Mouse (Mus musculus) limb, embryonic 14.5 days (tissue): ENCODE measurements at regions not wholly inside any gene's neighbourhood (a gene's known extent, or its start where the extent isn't known, plus 50 kb on each side); places are given as distances from the start of the nearest gene placed in this dataset.
A peak's percentile ranks its signal among the peaks of the same experiment; 100 is the strongest.

Source experiments
- ATAC-seq: fragments of 200-750 bp; cut with Nextera tagmentation; 2 replicates; pipeline ENCODE4 v1.8.0; 2017; ENCODE audit warnings: low read depth, moderate number of reproducible peaks, moderate TSS enrichment; ENCODE audit not compliant: low FRiP score
- DNase-seq: peaks from one replicate; pipeline ENCODE4 v3.0.0-alpha.2; 2015; ENCODE audit warnings: low spot score
- H3K27ac ChIP-seq: fragments of 300-500 bp; sonication (generic); replicated peaks from 2 replicates; pipeline ENCODE4 v1.5.1; 2014; ENCODE audit warnings: low read depth, mild to moderate bottlenecking, low read length, moderate library complexity, mixed read lengths
- H3K27me3 ChIP-seq: fragments of 300-500 bp; sonication (generic); 2 replicates; pipeline ENCODE4 v1.6.1; 2014; ENCODE audit warnings: low read length, mixed read lengths; ENCODE audit not compliant: control insufficient read depth, insufficient read depth
- H3K36me3 ChIP-seq: fragments of 300-500 bp; sonication (generic); 2 replicates; pipeline ENCODE4 v1.6.1; 2014; ENCODE audit warnings: mild to moderate bottlenecking, low read length, moderate library complexity, mixed read lengths; ENCODE audit not compliant: control insufficient read depth, insufficient read depth
- H3K4me1 ChIP-seq: fragments of 300-500 bp; sonication (generic); 2 replicates; pipeline ENCODE4 v1.6.1; 2014; ENCODE audit warnings: antibody characterized with exemption, low read length, mixed read lengths; ENCODE audit not compliant: control insufficient read depth, insufficient read depth
- H3K4me2 ChIP-seq: fragments of 300-500 bp; sonication (generic); replicated peaks from 2 replicates; pipeline ENCODE4 v1.6.1; 2014; ENCODE audit warnings: low read depth, mild to moderate bottlenecking, low read length, moderate library complexity; ENCODE audit not compliant: severe bottlenecking
- H3K4me3 ChIP-seq: fragments of 300-500 bp; sonication (generic); replicated peaks from 2 replicates; pipeline ENCODE4 v1.5.1; 2014; ENCODE audit warnings: low read length
- H3K9ac ChIP-seq: fragments of 300-500 bp; sonication (generic); 2 replicates; pipeline ENCODE4 v1.6.1; 2014; ENCODE audit warnings: mild to moderate bottlenecking, low read depth, low read length, moderate library complexity; ENCODE audit not compliant: severe bottlenecking
- H3K9me3 ChIP-seq: fragments of 300-500 bp; sonication (generic); 2 replicates; pipeline ENCODE4 v1.6.1; 2016; ENCODE audit warnings: low read length; ENCODE audit not compliant: control insufficient read depth
- POLR2A ChIP-seq: fragments of 200-500 bp; IDR thresholded peaks from 2 replicates; pipeline ENCODE4 v1.8.0; 2012; ENCODE audit warnings: inconsistent platforms, mild to moderate bottlenecking, moderate library complexity, borderline replicate concordance; ENCODE audit not compliant: insufficient read depth, insufficient read length; ENCODE audit errors: extremely low read depth
- WGBS: fragments of 180-500 bp; shearing (Covaris S2); extraction: QIAGEN DNeasy Blood & Tissue Kit; methylation state at CpG from one replicate; pipeline ENCODE4 v1.1.7; 2014; 5-methylcytosine and 5-hydroxymethylcytosine counted together

DNA sequence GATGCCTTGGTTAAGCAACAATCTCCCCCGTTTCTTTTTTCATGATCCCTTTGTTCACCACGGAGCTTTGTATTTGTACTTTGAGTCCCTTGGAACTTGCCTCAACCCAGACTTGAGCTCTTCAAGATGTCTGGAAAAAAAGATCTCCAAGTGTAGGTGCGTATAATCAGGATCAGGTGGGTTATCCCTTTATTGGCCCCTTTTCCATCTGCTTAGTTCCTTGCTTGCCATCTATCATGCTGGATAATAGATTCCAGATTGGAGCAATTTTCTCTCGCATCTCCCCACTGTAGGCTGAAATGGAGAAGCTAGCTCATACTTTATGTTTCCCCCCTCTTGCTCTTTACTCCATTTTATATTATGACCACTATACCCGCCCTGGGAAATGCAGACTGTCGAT, 474.5 kb upstream of the Rgma start:
- Histone ChIP-seq H3K27me3 (no peaks in the 10 kb centered on the region), H3K4me2 (no peak overlapping the region), H3K27ac (peak overlapping the region; percentile 43; the same call in 1 of the 2 replicates), H3K4me3 (no peak overlapping the region), H3K4me1 (no peaks in the 10 kb centered on the region), H3K9ac (no peak overlapping the region), H3K36me3 (no peaks in the 10 kb centered on the region), H3K9me3 (no peaks in the 10 kb centered on the region)
- TF ChIP-seq POLR2A: no peak
- DNase-seq (peak; percentile 88), ATAC-seq (peak; percentile 67)
- WGBS: 29% methylated on average over 6 of the region's 6 CpGs

DNA sequence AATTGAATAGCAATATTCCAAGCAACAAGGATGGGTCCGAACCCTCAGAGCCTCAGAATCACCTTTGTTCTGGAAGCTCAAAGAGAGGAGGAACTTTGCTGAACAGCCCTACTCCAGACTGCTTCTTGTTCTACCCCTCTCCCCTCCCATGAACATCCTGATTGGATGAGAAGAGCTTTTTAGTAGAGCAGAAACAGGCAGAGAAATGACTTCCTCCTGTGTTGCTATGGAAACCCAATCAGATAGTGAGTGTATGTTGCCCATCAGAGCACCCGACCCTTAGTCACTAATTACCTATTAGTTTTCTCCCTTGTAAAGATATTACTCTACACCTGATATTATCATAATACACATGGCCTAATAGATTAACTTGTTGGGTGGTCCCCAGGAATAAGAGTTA, 469.4 kb upstream of the Rgma start:
- Histone ChIP-seq H3K27ac (no peak overlapping the region), H3K36me3 (no peaks in the 10 kb centered on the region), H3K9me3 (no peaks in the 10 kb centered on the region), H3K9ac (no peak overlapping the region), H3K4me2 (no peak overlapping the region), H3K4me3 (no peak overlapping the region), H3K27me3 (no peaks in the 10 kb centered on the region), H3K4me1 (no peaks in the 10 kb centered on the region)
- TF ChIP-seq POLR2A: no peak
- ATAC-seq: no peak
- no peak for DNase-seq
- WGBS: 55% methylated on average over 2 of the region's 2 CpGs

DNA sequence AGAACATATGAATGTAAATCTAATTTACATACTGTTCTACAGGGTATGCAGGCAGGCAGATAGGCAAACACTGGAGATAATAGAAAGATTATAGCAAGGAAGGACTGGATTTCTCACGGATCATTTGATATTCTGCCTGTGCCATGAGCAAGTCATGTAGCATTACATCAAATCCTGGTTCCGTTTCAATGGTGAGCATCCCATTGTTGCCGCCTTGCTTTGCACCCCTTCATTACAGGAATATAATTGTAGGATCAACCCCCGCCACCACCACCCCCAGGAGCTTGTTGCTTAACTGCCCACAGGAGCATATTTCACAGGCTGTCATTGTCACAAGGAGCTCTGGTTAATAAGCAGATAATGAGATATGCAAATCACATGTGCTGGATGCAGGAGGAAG, 468.8 kb upstream of the Rgma start:
- Histone ChIP-seq H3K4me2 (no peak overlapping the region), H3K27ac (no peak overlapping the region), H3K9me3 (no peaks in the 10 kb centered on the region), H3K4me1 (no peaks in the 10 kb centered on the region), H3K36me3 (no peaks in the 10 kb centered on the region), H3K9ac (no peak overlapping the region), H3K4me3 (no peak overlapping the region), H3K27me3 (no peaks in the 10 kb centered on the region)
- ATAC-seq (no peak), DNase-seq (no peak)
- no peak for TF ChIP-seq POLR2A
- WGBS: 85% methylated on average over 4 of the region's 4 CpGs

DNA sequence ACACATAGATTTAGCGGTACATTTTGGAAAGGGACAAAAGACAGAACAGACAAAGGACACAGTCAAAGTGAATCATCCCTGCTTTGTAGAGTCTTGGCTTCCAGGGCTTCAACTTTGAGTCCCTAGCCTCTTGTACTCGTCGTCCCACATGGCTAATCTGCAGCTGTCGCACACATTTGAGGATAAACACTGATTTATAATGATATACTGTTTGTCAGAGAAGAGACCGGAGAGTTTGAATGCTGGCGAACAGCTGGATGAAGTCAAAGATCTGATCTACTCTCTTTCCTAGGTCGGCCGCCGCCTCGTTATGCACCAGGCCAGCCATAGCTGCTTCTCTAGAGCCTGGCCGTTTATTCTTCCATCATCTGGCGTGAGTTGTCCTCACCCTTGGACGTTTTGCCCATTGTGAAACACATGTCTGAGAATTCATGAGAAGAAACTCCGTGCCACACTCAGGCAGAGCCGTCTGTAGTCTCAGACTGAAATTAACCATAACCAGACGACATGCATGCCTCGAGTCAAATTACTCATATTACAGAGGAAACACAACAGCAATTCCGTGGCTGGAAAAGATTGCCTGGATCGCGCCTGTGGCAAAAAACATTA, 448.4 kb upstream of the Rgma start:
- Histone ChIP-seq H3K4me2 (0 out of 2 replicates have a peak overlapping the region, but pooled peaks have one; percentile 13), H3K4me3 (no peak overlapping the region), H3K36me3 (no peaks in the 10 kb centered on the region), H3K9ac (no peak overlapping the region), H3K27ac (0 out of 2 replicates have a peak overlapping the region, but pooled peaks have one; percentile 1), H3K27me3 (no peaks in the 10 kb centered on the region), H3K9me3 (no peaks in the 10 kb centered on the region), H3K4me1 (peaks cover 4% of the 10 kb centered on the region)
- 33% methylated on average over 20 of the region's 20 CpGs for WGBS
- no peak for TF ChIP-seq POLR2A
- DNase-seq: peak; percentile 59
- ATAC-seq: peak; percentile 62

DNA sequence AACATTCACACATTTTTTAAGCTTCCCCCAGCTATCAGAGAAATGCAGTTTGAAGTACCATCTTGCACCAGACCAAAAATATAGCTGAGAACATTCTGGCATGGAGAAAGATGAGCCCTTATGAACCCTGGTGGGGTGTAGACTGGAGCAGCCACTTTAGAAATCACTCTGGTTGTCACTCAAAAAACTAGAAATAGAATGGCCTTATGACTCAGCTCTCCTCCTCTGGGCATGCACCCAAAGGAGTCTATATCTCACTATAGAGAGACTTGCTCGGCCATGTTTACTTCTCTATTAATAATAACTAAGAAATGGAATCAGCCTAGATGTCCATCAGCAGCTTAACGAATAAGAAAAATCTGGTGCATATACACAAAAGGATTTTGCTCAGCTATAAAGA, 436.5 kb upstream of the Rgma start:
- H3K4me2 ChIP-seq: no peak overlapping the region
- H3K4me1 ChIP-seq: no peaks in the 10 kb centered on the region
- H3K4me3 ChIP-seq: no peak overlapping the region
- 81% methylated on average over 2 of the region's 2 CpGs for WGBS
- no peaks in the 10 kb centered on the region for H3K27me3 ChIP-seq
- H3K9ac ChIP-seq: no peak overlapping the region
- no peak for TF ChIP-seq POLR2A
- H3K27ac ChIP-seq: no peak overlapping the region
- ATAC-seq (no peak), DNase-seq (no peak)
- H3K9me3 ChIP-seq: no peaks in the 10 kb centered on the region
- no peaks in the 10 kb centered on the region for H3K36me3 ChIP-seq
